Mouse (Mus musculus) hindbrain, embryonic 14.5 days (tissue): ENCODE measurements around the gene St13. TPM values are rescaled to one million over a fixed set of nuclear protein-coding genes. Genes with fewer than 3 reads are reported as not detected.

Experiments
- ATAC-seq: fragments of 200-750 bp; cut with Nextera tagmentation; 2 replicates; pipeline ENCODE4 v1.8.0; 2017; ENCODE audit warnings: moderate number of reproducible peaks, mild to moderate bottlenecking, moderate TSS enrichment, moderate library complexity; ENCODE audit not compliant: low FRiP score
- DNase-seq: peaks from one replicate; pipeline ENCODE4 v3.0.0-alpha.2; 2015; ENCODE audit warnings: low spot score
- H3K27ac ChIP-seq: fragments of 300-500 bp; sonication (generic); 2 replicates; pipeline ENCODE4 v1.5.1; 2014; ENCODE audit warnings: mild to moderate bottlenecking, moderate library complexity
- H3K27me3 ChIP-seq: fragments of 300-500 bp; sonication (generic); 2 replicates; pipeline ENCODE4 v1.6.1; 2014; ENCODE audit warnings: mild to moderate bottlenecking, low read length, mixed read lengths; ENCODE audit not compliant: control insufficient read depth, insufficient read depth
- H3K36me3 ChIP-seq: fragments of 300-500 bp; sonication (generic); replicated peaks from 2 replicates; pipeline ENCODE4 v1.6.1; 2014; ENCODE audit not compliant: control insufficient read depth, insufficient read depth
- H3K4me1 ChIP-seq: fragments of 300-500 bp; sonication (generic); replicated peaks from 2 replicates; pipeline ENCODE4 v1.6.1; 2014; ENCODE audit warnings: antibody characterized with exemption, low read length, mixed read lengths; ENCODE audit not compliant: control insufficient read depth, insufficient read depth
- H3K4me2 ChIP-seq: fragments of 300-500 bp; sonication (generic); replicated peaks from 2 replicates; pipeline ENCODE4 v1.6.1; 2014; ENCODE audit warnings: mild to moderate bottlenecking, moderate library complexity
- H3K4me3 ChIP-seq: fragments of 300-500 bp; sonication (generic); replicated peaks from 2 replicates; pipeline ENCODE4 v1.5.1; 2014; ENCODE audit warnings: mild to moderate bottlenecking, low read length
- H3K9ac ChIP-seq: fragments of 300-500 bp; sonication (generic); 2 replicates; pipeline ENCODE4 v1.6.1; 2014
- H3K9me3 ChIP-seq: fragments of 300-500 bp; sonication (generic); 2 replicates; pipeline ENCODE4 v1.6.1; 2016; ENCODE audit warnings: low read length; ENCODE audit not compliant: control insufficient read depth
- WGBS: fragments of 180-500 bp; shearing (Covaris S2); extraction: QIAGEN DNeasy Blood & Tissue Kit; methylation state at CpG from one replicate; pipeline ENCODE4 v1.1.7; 2014; 5-methylcytosine and 5-hydroxymethylcytosine counted together
- polyA plus RNA-seq: library from polyadenylated mRNA; unstranded; fragments of >200 nt; fragmentation: Nextera tagmentation; extraction: Ambion mirVana; gene quantifications from 2 replicates; pipeline ENCODE4 v1.2.1, GENCODE M21; 2014

The St13 gene
- polyA plus RNA-seq, 1 experiment from 2014 or later, result 172 TPM

DNA sequence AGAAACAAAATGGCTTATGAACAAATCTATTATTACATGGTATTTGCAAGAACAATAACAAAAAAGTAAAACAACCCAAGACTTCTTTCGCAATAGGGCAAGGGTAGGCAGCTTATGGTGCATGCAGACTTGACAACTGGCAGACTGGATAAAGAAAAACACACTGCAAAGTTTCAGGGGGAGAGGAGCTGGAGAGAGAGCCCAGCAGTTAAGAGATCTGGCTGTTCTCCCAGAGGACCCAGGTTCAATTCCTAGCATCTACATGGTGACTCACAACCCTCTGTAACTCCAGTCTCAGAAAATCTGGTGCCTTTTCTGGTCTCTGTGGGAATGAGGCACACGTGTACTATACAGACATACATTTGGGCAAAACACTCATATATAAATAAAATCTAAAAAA, 58.5 kb downstream of the St13 start:
- 93% methylated on average over 2 of the region's 2 CpGs for WGBS
- Histone ChIP-seq H3K9ac (no peak overlapping the region), H3K4me2 (no peak overlapping the region), H3K4me1 (no peaks in the 10 kb centered on the region), H3K9me3 (no peaks in the 10 kb centered on the region), H3K27ac (no peak overlapping the region), H3K4me3 (no peak overlapping the region), H3K27me3 (no peaks in the 10 kb centered on the region), H3K36me3 (peaks cover 33% of the 10 kb centered on the region)
- DNase-seq (no peak), ATAC-seq (no peak)

DNA sequence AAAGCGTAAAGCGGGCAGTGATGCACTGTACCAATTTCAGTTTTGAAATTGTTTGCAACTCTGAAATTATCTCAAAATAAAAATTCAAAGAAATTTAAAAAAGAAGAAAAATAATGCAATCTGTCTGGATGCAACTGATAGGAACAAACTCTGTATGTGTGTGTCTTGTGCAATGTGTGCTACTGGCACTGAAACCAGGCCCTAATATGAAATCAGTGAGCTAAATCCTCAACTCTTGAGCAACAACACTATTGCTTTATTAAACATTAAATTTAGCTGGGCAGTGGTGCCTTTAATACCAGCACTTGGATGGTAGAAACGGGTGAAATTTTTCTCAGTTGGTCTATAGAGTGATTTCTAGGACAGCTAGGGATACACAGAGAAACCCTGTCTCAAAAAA, 60.7 kb downstream of the St13 start:
- WGBS, result 96% methylated on average over 3 of the region's 3 CpGs
- no peak for ATAC-seq
- H3K36me3 ChIP-seq, result peaks cover 56% of the 10 kb centered on the region

DNA sequence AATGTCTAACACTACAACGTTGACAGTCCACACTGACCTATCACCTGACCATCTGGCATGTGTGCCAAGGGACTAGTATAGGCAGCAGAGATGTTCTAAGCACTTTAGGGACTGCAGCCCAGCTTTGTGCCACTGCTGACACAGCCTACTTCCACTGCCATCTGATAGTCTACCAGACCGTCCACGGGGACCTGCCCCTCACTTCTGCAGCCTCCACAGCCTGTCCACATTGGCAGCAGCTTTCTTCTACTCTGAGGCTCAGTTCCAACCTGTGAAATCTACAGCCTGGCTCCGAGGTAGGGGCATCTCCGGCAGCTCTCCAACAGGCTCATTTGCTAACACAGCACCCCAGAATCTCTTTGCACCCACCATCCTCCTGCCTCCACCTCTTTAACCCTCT, 63.4 kb downstream of the St13 start:
- no peak overlapping the region for H3K4me3 ChIP-seq
- no peak overlapping the region for H3K9ac ChIP-seq
- no peaks in the 10 kb centered on the region for H3K9me3 ChIP-seq
- no peak overlapping the region for H3K27ac ChIP-seq
- H3K36me3 ChIP-seq, result peaks cover 76% of the 10 kb centered on the region
- no peaks in the 10 kb centered on the region for H3K4me1 ChIP-seq
- H3K4me2 ChIP-seq, result no peak overlapping the region
- DNase-seq, result no peak
- 94% methylated on average over 5 of the region's 5 CpGs for WGBS
- no peak for ATAC-seq
- no peaks in the 10 kb centered on the region for H3K27me3 ChIP-seq

More for the DNA sequence above, 60.7 kb downstream of the St13 start:
- H3K4me1 ChIP-seq, result no peaks in the 10 kb centered on the region
- H3K27ac ChIP-seq, result no peak overlapping the region
- H3K4me3 ChIP-seq, result no peak overlapping the region
- no peak overlapping the region for H3K9ac ChIP-seq
- H3K27me3 ChIP-seq, result no peaks in the 10 kb centered on the region
- no peaks in the 10 kb centered on the region for H3K9me3 ChIP-seq
- no peak overlapping the region for H3K4me2 ChIP-seq
- no peak for DNase-seq

DNA sequence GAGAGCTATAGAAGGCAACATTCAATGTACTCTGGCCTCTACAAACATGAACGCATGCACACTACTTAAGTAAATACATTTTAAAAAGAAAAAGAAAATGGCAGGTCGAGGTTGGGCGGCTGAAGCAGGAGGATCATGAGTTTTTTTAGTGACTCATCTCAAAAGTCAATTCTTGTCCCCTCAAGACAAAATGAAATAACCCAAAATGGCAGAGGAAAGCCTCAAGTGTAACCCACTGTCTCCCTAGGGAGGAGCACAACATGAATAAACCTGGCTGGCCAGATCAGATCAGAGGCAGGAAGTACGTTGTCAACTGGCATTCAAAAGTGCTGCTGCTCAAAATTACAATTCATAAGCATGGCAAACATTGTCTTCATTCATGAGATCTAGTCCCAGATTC, 67.4 kb downstream of the St13 start:
- ATAC-seq, result no peak
- 92% methylated on average over 4 of the region's 4 CpGs for WGBS
- H3K36me3 ChIP-seq, result peaks cover 70% of the 10 kb centered on the region

DNA sequence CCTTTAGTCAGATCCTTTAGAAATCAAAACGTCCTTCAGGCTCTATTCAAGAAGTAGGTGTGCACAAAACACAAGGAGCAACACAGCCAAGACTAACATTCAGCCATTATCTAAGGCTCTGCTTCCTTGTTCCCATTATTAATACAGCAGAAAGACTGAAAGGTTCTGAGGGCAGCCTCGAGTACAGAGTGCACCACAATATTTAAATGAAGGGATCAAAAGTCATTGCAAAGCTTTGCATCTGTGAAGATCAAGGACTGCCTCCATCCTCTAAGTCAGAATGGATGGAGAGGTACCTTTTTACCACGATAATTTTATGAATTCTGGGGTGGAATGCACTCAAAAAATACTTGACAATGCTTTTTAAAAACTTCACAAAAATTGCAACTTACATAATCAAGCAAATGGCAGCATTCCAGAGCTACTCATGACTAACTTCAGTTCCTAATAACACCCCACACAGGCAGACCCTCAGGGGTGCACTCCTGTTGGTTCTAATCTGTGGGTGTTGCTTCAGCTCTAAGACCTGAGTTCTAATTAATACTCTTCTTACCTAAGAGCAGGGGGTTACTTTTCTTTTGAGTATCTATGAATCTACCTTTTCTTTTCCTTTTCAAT, 69.0 kb downstream of the St13 start:
- Histone ChIP-seq H3K27me3 (no peaks in the 10 kb centered on the region), H3K27ac (no peak overlapping the region), H3K36me3 (peaks cover 73% of the 10 kb centered on the region), H3K4me2 (no peak overlapping the region), H3K9ac (no peak overlapping the region), H3K4me1 (no peaks in the 10 kb centered on the region), H3K9me3 (no peaks in the 10 kb centered on the region), H3K4me3 (no peak overlapping the region)
- 57% methylated on average over 3 of the region's 3 CpGs for WGBS
- no peak for ATAC-seq
- no peak for DNase-seq

More for the DNA sequence above, 67.4 kb downstream of the St13 start:
- Histone ChIP-seq H3K9ac (no peak overlapping the region), H3K27ac (no peak overlapping the region), H3K4me1 (no peaks in the 10 kb centered on the region), H3K9me3 (no peaks in the 10 kb centered on the region), H3K27me3 (no peaks in the 10 kb centered on the region), H3K4me2 (no peak overlapping the region), H3K4me3 (no peak overlapping the region)
- no peak for DNase-seq

DNA sequence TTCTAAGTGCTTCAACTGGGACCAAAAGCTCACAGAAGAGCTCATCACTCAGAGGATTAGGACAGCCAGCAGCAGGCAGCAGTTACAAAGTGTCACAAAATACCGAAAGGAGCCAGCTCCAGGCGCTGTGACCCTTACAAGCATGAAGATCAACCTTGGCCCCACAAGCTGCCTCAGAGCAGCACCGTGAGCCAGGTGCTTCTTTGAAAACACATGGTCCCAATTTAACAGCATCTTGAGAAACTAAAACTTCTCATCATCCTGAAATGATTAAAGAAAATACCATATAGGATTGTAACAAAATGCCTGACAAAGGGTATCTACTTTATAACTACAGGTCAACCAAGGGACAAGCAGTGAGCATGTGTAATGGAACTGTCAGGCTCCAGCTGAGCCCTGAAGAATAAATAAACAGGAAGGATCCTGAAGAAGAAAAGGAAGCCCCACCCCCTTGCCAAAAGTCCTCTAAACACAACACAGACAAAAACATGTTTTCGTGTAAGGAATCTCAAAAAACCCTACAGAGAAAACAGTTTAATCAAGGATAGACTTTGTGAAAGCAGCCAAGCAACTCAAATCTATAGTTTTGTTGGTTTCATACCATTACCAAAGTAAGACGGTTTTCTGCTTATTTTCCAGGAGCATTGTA, 70.0 kb downstream of the St13 start:
- H3K4me3 ChIP-seq, result no peak overlapping the region
- no peak overlapping the region for H3K9ac ChIP-seq
- no peak for ATAC-seq
- no peaks in the 10 kb centered on the region for H3K27me3 ChIP-seq
- H3K36me3 ChIP-seq, result peaks cover 63% of the 10 kb centered on the region
- WGBS, result 48% methylated on average over 5 of the region's 5 CpGs
- H3K27ac ChIP-seq, result no peak overlapping the region
- no peak overlapping the region for H3K4me2 ChIP-seq
- no peak for DNase-seq
- H3K9me3 ChIP-seq, result no peaks in the 10 kb centered on the region
- H3K4me1 ChIP-seq, result no peaks in the 10 kb centered on the region

DNA sequence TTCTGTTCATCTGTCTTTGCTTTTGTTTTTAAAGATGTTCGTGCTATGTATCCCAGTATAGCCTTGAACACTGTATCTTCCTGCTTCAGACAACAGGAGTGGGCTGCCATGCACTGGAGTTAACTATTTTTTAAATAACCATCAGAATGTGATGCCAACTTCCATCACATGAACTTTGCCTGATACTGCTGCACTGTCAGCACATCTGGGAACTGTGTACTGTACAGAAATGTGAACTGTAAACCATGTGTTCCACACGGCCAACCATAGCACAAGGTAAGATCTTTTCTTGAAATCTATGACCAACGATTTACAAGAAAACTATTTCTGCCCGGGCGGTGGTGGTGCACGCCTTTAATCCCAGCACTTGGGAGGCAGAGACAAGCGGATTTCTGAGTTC, 72.4 kb downstream of the St13 start:
- Histone ChIP-seq H3K36me3 (peaks cover 54% of the 10 kb centered on the region), H3K4me3 (no peak overlapping the region)

DNA sequence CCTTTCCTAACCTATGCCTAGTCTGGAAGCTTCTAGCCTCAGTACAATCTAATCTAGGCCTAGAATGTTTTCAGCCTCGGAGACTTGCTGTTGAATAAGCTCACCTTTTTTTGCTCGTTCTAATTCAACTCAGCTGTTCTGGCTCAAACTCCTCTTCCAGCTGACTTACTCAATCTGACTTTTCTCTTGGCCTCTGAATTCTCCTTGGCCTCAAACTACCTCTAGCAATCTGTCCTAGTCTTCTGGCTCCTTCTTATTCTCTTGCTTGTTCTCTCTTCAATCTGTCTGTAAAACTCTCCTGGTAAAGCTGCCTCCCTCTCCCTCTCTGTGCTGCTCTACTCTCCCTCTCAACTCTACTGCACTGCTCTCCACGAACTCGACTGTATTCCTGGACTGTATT, 74.9 kb downstream of the St13 start:
- no peak overlapping the region for H3K4me2 ChIP-seq
- H3K9ac ChIP-seq, result no peak overlapping the region
- H3K27ac ChIP-seq, result no peak overlapping the region
- WGBS, result 88% methylated on average over 4 of the region's 4 CpGs
- no peak overlapping the region for H3K4me3 ChIP-seq
- peaks cover 68% of the 10 kb centered on the region for H3K36me3 ChIP-seq
- H3K9me3 ChIP-seq, result no peaks in the 10 kb centered on the region
- no peaks in the 10 kb centered on the region for H3K27me3 ChIP-seq
- ATAC-seq (no peak), DNase-seq (no peak)
- H3K4me1 ChIP-seq, result no peaks in the 10 kb centered on the region

More for the DNA sequence above, 72.4 kb downstream of the St13 start:
- Histone ChIP-seq H3K27me3 (no peaks in the 10 kb centered on the region), H3K27ac (no peak overlapping the region), H3K9ac (no peak overlapping the region), H3K4me2 (no peak overlapping the region), H3K4me1 (no peaks in the 10 kb centered on the region), H3K9me3 (no peaks in the 10 kb centered on the region)
- ATAC-seq, result no peak
- no peak for DNase-seq
- WGBS, result 96% methylated on average over 7 of the region's 7 CpGs

DNA sequence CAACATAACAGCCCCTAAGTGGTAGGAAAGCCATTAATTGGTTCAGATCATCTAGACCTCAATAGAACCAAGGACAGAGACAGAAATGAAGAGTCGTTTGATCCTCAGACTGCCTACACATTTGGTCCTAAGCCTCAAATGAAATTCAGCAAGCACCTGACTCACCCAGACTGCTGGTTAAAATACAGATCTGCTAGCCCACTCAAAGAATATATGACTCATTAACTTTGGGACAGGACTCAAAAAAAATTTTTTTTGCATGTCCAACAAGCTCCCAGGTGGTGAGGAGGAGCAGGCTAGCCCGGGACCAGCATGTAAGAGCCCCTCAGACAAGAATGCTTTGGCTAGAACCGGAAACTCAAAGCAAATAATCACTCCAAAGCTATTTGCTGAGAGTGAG, 79.7 kb downstream of the St13 start:
- no peak overlapping the region for H3K9ac ChIP-seq
- 96% methylated on average over 3 of the region's 3 CpGs for WGBS
- no peaks in the 10 kb centered on the region for H3K4me1 ChIP-seq
- ATAC-seq, result no peak
- H3K36me3 ChIP-seq, result peaks cover 72% of the 10 kb centered on the region
- H3K9me3 ChIP-seq, result no peaks in the 10 kb centered on the region
- no peak overlapping the region for H3K4me2 ChIP-seq
- no peak overlapping the region for H3K27ac ChIP-seq
- no peak overlapping the region for H3K4me3 ChIP-seq
- H3K27me3 ChIP-seq, result no peaks in the 10 kb centered on the region
- DNase-seq, result no peak
